Mouse (Mus musculus): Measurements from ENCODE around the gene Calhm2.

The Calhm2 gene

GRCm38 (mm10) chr19:47137771-47138421 lies at the start of gene Calhm2:
Gene Calhm2 (minus strand): TSS chr19:47138294.
- DNase-seq (ENCODE audit: low spot score in 2 of 2) = peak in 1 of 2 experiments; percentile 33

GRCm38 (mm10) chr19:47186514-47187275 lies 48.6 kb upstream of the Calhm2 start:
- DNase-seq (ENCODE audit: low spot score in 2 of 2) = no peak

- no peak for DNase-seq (ENCODE audit: low spot score in 2 of 2)
Measured at GRCm38 (mm10) chr19:47184736-47185135, 46.6 kb upstream of the Calhm2 start.

- no peak for DNase-seq (ENCODE audit: low spot score in 2 of 2)
Measured at GRCm38 (mm10) chr19:47184221-47184620, 46.1 kb upstream of the Calhm2 start.

- no peak for DNase-seq (ENCODE audit: low spot score in 2 of 2)
Measured at GRCm38 (mm10) chr19:47180011-47180410, 41.9 kb upstream of the Calhm2 start.

GRCm38 (mm10) chr19:47179272-47179809 lies 41.2 kb upstream of the Calhm2 start:
- peak in 1 of 2 experiments; percentile 35 for DNase-seq (ENCODE audit: low spot score in 2 of 2)

- DNase-seq (ENCODE audit: low spot score in 2 of 2) = peak; percentile 45 to 51
Measured at GRCm38 (mm10) chr19:47178431-47179271, 40.6 kb upstream of the Calhm2 start, which contains the start of gene Neurl1a. Gene Neurl1a (plus strand): TSS chr19:47178820.

- DNase-seq (ENCODE audit: low spot score in 2 of 2) = no peak
Measured at GRCm38 (mm10) chr19:47178001-47178400, 39.9 kb upstream of the Calhm2 start.

GRCm38 (mm10) chr19:47176916-47177505 lies 38.9 kb upstream of the Calhm2 start:
- no peak for DNase-seq (ENCODE audit: low spot score in 2 of 2)

- DNase-seq (ENCODE audit: low spot score in 2 of 2) = no peak
Measured at GRCm38 (mm10) chr19:47175472-47175871, 37.4 kb upstream of the Calhm2 start.

GRCm38 (mm10) chr19:47174515-47174914 lies 36.4 kb upstream of the Calhm2 start:
- DNase-seq (ENCODE audit: low spot score in 2 of 2) = no peak

GRCm38 (mm10) chr19:47168793-47169412 lies 30.8 kb upstream of the Calhm2 start:
- DNase-seq (ENCODE audit: low spot score in 2 of 2) = peak; percentile 85 to 92

GRCm38 (mm10) chr19:47168223-47168622 lies 30.1 kb upstream of the Calhm2 start:
- DNase-seq (ENCODE audit: low spot score in 2 of 2) = no peak

GRCm38 (mm10) chr19:47167617-47168214 lies 29.6 kb upstream of the Calhm2 start:
- no peak for DNase-seq (ENCODE audit: low spot score in 2 of 2)

GRCm38 (mm10) chr19:47166758-47167157 lies 28.7 kb upstream of the Calhm2 start:
- DNase-seq (ENCODE audit: low spot score in 2 of 2) = no peak

GRCm38 (mm10) chr19:47163176-47163744 lies 25.2 kb upstream of the Calhm2 start:
- no peak for DNase-seq (ENCODE audit: low spot score in 2 of 2)

- DNase-seq (ENCODE audit: low spot score in 2 of 2) = no peak
Measured at GRCm38 (mm10) chr19:47161669-47162068, 23.6 kb upstream of the Calhm2 start.

GRCm38 (mm10) chr19:47157664-47158063 lies 19.6 kb upstream of the Calhm2 start, which contains the start of gene Calhm3:
Gene Calhm3 (minus strand): TSS chr19:47157764.
- DNase-seq (ENCODE audit: low spot score in 2 of 2) = no peak

- no peak for DNase-seq (ENCODE audit: low spot score in 2 of 2)
Measured at GRCm38 (mm10) chr19:47153767-47154166, 15.7 kb upstream of the Calhm2 start.

- no peak for DNase-seq (ENCODE audit: low spot score in 2 of 2)
Measured at GRCm38 (mm10) chr19:47152062-47152369, 13.9 kb upstream of the Calhm2 start.

Measured in frontal cortex, postnatal 25 days (tissue).